Mouse (Mus musculus) MEL (cell line): Measurements from ENCODE around the gene Npr3. TPM values are rescaled to one million over a fixed set of nuclear protein-coding genes. Genes with fewer than 3 reads are reported as not detected.

Experiments
- DNase-seq: peaks from one replicate; pipeline ENCODE4 v3.0.0; 2011; ENCODE audit warnings: low read depth, low spot score
- H3K27ac ChIP-seq: 2 replicates; pipeline ENCODE4 v1.5.1; 2012; ENCODE audit warnings: low read depth, mild to moderate bottlenecking, control low read depth, low read length, moderate library complexity; ENCODE audit not compliant: control insufficient read depth
- H3K27me3 ChIP-seq, 2 experiments: fragments of 150-350 bp in 1 of 2; sonication (generic) in 1 of 2; 2 replicates each; pipeline ENCODE4 v1.6.1; 2012; ENCODE audit warnings: low read length in 2 of 2, mild to moderate bottlenecking in 2 of 2, improper control_type of control experiment in 1 of 2, moderate library complexity in 1 of 2; ENCODE audit not compliant: insufficient read depth in 2 of 2, control insufficient read depth in 1 of 2
- H3K36me3 ChIP-seq, 2 experiments: 2 replicates each; pipeline ENCODE4 v1.6.1; 2012 to 2014; ENCODE audit warnings: low read length in 2 of 2, improper control_type of control experiment in 1 of 2, inconsistent platforms in 1 of 2, mild to moderate bottlenecking in 1 of 2; ENCODE audit not compliant: insufficient read depth in 2 of 2, control insufficient read depth in 1 of 2
- H3K4me1 ChIP-seq, 2 experiments: fragments of 150-350 bp in 1 of 2; sonication (generic) in 1 of 2; 2 replicates each; pipeline ENCODE4 v1.6.1; 2012; ENCODE audit warnings: low read length in 2 of 2, improper control_type of control experiment in 1 of 2, mild to moderate bottlenecking in 1 of 2; ENCODE audit not compliant: insufficient read depth in 2 of 2, control insufficient read depth in 1 of 2
- H3K4me3 ChIP-seq, 2 experiments: fragments of 150-350 bp in 1 of 2; sonication (generic) in 1 of 2; 2 replicates each; pipeline ENCODE4 v1.5.1; 2012; ENCODE audit warnings: low read depth in 2 of 2, low read length in 2 of 2, mild to moderate bottlenecking in 2 of 2, moderate library complexity in 2 of 2, control low read depth in 1 of 2, improper control_type of control experiment in 1 of 2; ENCODE audit not compliant: control insufficient read depth in 1 of 2, insufficient read depth in 1 of 2
- H3K79me2 ChIP-seq: 2 replicates; pipeline ENCODE4 v1.6.1; 2012; ENCODE audit warnings: mild to moderate bottlenecking, low read length, moderate library complexity; ENCODE audit not compliant: control insufficient read depth, poor library complexity, insufficient read depth
- H3K9ac ChIP-seq: 2 replicates; pipeline ENCODE4 v1.6.1; 2012; ENCODE audit warnings: low read depth, mild to moderate bottlenecking, control low read depth, low read length, moderate library complexity; ENCODE audit not compliant: control insufficient read depth, poor library complexity, severe bottlenecking
- H3K9me3 ChIP-seq: fragments of 150-350 bp; sonication (generic); replicated peaks from 2 replicates; pipeline ENCODE4 v1.6.1; 2012; ENCODE audit warnings: mild to moderate bottlenecking, low read length, improper control_type of control experiment, moderate library complexity; ENCODE audit not compliant: insufficient read depth
- BHLHE40 ChIP-seq: IDR thresholded peaks from 2 replicates; pipeline ENCODE4 v1.6.1; 2012; ENCODE audit warnings: low read depth, mild to moderate bottlenecking, inconsistent platforms, low read length, improper control_type of control experiment, borderline replicate concordance
- CHD2 ChIP-seq: IDR thresholded peaks from 2 replicates; pipeline ENCODE4 v1.6.1; 2011; ENCODE audit warnings: low read length, improper control_type of control experiment
- ELF1 ChIP-seq: IDR thresholded peaks from 2 replicates; pipeline ENCODE4 v1.6.1; 2014; ENCODE audit warnings: low read depth, mild to moderate bottlenecking, inconsistent platforms, low read length, improper control_type of control experiment, moderate library complexity
- ETS1 ChIP-seq: IDR thresholded peaks from 2 replicates; pipeline ENCODE4 v1.6.1; 2012; ENCODE audit warnings: low read depth, mild to moderate bottlenecking, inconsistent platforms, low read length, improper control_type of control experiment, moderate library complexity
- HCFC1 ChIP-seq: IDR thresholded peaks from 2 replicates; pipeline ENCODE4 v1.6.1; 2012; ENCODE audit warnings: low read depth, mild to moderate bottlenecking, inconsistent platforms, low read length, improper control_type of control experiment, moderate library complexity
- JUND ChIP-seq: IDR thresholded peaks from 2 replicates; pipeline ENCODE4 v1.6.1; 2011; ENCODE audit warnings: low read depth, mild to moderate bottlenecking, improper control_type of control experiment, low read length
- MAFK ChIP-seq: IDR thresholded peaks from 2 replicates; pipeline ENCODE4 v1.6.1; 2011; ENCODE audit warnings: low read depth, mild to moderate bottlenecking, low read length, improper control_type of control experiment, borderline replicate concordance
- MAX ChIP-seq: IDR thresholded peaks from 2 replicates; pipeline ENCODE4 v1.6.1; 2011; ENCODE audit warnings: low read length, improper control_type of control experiment
- MAZ ChIP-seq: IDR thresholded peaks from 2 replicates; pipeline ENCODE4 v1.6.1; 2012; ENCODE audit warnings: low read depth, mild to moderate bottlenecking, inconsistent platforms, low read length, improper control_type of control experiment
- MYC ChIP-seq: IDR thresholded peaks from 2 replicates; pipeline ENCODE4 v1.6.1; 2011; ENCODE audit warnings: low read depth, mild to moderate bottlenecking, low read length, improper control_type of control experiment, moderate library complexity
- RAD21 ChIP-seq: IDR thresholded peaks from 2 replicates; pipeline ENCODE4 v1.6.1; 2011; ENCODE audit warnings: mild to moderate bottlenecking, low read depth, low read length, improper control_type of control experiment
- RCOR1 ChIP-seq: IDR thresholded peaks from 2 replicates; pipeline ENCODE4 v1.6.1; 2012; ENCODE audit warnings: low read depth, mild to moderate bottlenecking, inconsistent platforms, low read length, improper control_type of control experiment
- SMC3 ChIP-seq: IDR thresholded peaks from 2 replicates; pipeline ENCODE4 v1.6.1; 2011; ENCODE audit warnings: low read depth, low read length, improper control_type of control experiment
- TAL1 ChIP-seq: IDR thresholded peaks from 2 replicates; pipeline ENCODE4 v1.6.1; 2012; ENCODE audit warnings: mild to moderate bottlenecking, inconsistent platforms, low read length, moderate library complexity, mixed read lengths
- TCF12 ChIP-seq: IDR thresholded peaks from 2 replicates; pipeline ENCODE4 v1.6.1; 2014; ENCODE audit warnings: low read depth, mild to moderate bottlenecking, inconsistent platforms, low read length, improper control_type of control experiment, moderate library complexity
- UBTF ChIP-seq: IDR thresholded peaks from 2 replicates; pipeline ENCODE4 v1.6.1; 2012; ENCODE audit warnings: low read depth, mild to moderate bottlenecking, inconsistent platforms, low read length, improper control_type of control experiment, moderate library complexity, borderline replicate concordance; ENCODE audit not compliant: insufficient read depth
- ZMIZ1 ChIP-seq: IDR thresholded peaks from 2 replicates; pipeline ENCODE4 v1.6.1; 2012; ENCODE audit warnings: low read depth, mild to moderate bottlenecking, inconsistent platforms, low read length, improper control_type of control experiment, moderate library complexity
- polyA plus RNA-seq, 2 experiments: library from polyadenylated mRNA; stranded (reverse) in 1 of 2; unstranded in 1 of 2; fragments of >175 nt in 1 of 2; fragments of >200 nt in 1 of 2; gene quantifications; 2 replicates each; pipeline versions ENCODE4 v1.2.1 to v1.2.4; 2012; ENCODE audit warnings: low replicate concordance in 2 of 2, low read depth in 1 of 2; ENCODE audit not compliant: insufficient read length in 2 of 2, insufficient read depth in 1 of 2, missing spikeins in 1 of 2
- total RNA-seq: library from RNA; depleted of rRNA; stranded (reverse); fragments of 300-350 nt; gene quantifications from 2 replicates; pipeline ENCODE4 v1.2.3, GENCODE M21; 2012

Npr3 gene
- total and polyA plus RNA-seq, 3 experiments, result not detected

- no peaks in the 10 kb centered on the region for H3K27me3 ChIP-seq
- TF ChIP-seq ETS1, result no peak
- no peak for TF ChIP-seq JUND
- TF ChIP-seq, all 39 proteins: peak for 0
Observed at GRCm38 (mm10) chr15:11862253-11862652, 44.8 kb downstream of the Npr3 start.

DNA sequence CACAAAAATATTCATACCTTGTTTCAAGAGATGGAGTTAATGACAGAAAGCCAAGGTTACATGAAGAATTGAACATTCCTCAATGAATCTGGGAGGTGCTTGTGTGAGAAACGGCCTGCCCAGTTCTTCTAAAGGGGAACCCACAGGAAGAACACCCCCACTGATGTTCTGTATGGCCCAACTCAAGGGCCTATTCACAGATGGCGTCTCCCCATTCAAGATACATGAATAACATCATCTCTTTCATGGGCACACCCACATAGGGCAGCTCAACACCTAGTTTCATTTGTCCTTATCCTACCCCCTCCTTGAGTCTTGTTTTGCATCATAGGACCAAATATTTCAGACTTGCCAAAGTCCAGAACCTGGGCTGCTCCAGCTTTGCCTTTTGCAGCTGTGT lies 46.8 kb downstream of the Npr3 start:
- H3K36me3 ChIP-seq, result no peaks in the 10 kb centered on the region
- DNase-seq, result no peak
- H3K27ac ChIP-seq, result no peak overlapping the region
- no peaks in the 10 kb centered on the region for H3K9me3 ChIP-seq
- H3K4me3 ChIP-seq, result no peak overlapping the region
- H3K79me2 ChIP-seq, result no peaks in the 10 kb centered on the region
- no peaks in the 10 kb centered on the region for H3K27me3 ChIP-seq
- no peaks in the 10 kb centered on the region for H3K4me1 ChIP-seq
- TF ChIP-seq BHLHE40 (no peak), ZMIZ1 (no peak), TCF12 (no peak), MAZ (no peak), SMC3 (no peak), UBTF (no peak), MAFK (no peak), TAL1 (no peak), ELF1 (no peak), MYC (no peak), HCFC1 (no peak), JUND (no peak), RCOR1 (no peak), RAD21 (no peak), CHD2 (no peak), MAX (no peak)
- no peak overlapping the region for H3K9ac ChIP-seq

More at GRCm38 (mm10) chr15:11862253-11862652, 44.8 kb downstream of the Npr3 start:
- no peaks in the 10 kb centered on the region for H3K79me2 ChIP-seq
- no peaks in the 10 kb centered on the region for H3K36me3 ChIP-seq
- no peaks in the 10 kb centered on the region for H3K9me3 ChIP-seq
- no peak overlapping the region for H3K4me3 ChIP-seq
- H3K9ac ChIP-seq, result no peak overlapping the region
- H3K27ac ChIP-seq, result no peak overlapping the region
- no peak for DNase-seq
- no peaks in the 10 kb centered on the region for H3K4me1 ChIP-seq
